Mouse (Mus musculus) stomach, postnatal 0 days (tissue): Measurements from ENCODE around the gene Endou.

Source experiments
- CTCF ChIP-seq: IDR thresholded peaks from 2 replicates; pipeline ENCODE4 v1.5.1; 2016; ENCODE audit warnings: antibody characterized with exemption, low read depth, mild to moderate bottlenecking, moderate library complexity
- EP300 ChIP-seq: optimal IDR thresholded peaks from 2 replicates; pipeline ENCODE3; 2016; ENCODE audit warnings: antibody characterized with exemption

DNA sequence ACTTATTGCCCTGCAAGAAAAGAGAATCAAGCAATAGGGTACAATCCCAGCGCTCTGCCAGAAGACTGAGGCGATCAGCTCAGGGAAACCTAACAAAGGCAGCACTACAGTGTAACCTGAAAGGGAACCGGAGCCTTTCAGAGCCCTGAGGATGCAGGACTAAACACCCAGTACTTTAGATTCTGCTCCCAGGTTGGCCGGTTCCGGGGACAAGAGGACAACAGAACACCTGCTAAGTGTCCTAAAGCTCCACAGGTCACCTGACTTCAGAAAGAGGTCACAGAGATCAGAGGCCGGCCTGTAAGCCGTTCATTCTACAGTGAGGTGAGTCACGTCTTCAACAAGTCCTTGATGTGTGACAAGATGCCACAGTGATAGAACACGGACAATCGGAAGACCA lies 34.5 kb downstream of the Endou start:
- TF ChIP-seq EP300 = no peak
- TF ChIP-seq CTCF = no peak
